8 mouse cellular contexts compared by ENCODE assay signal in the genomic region with DNA sequence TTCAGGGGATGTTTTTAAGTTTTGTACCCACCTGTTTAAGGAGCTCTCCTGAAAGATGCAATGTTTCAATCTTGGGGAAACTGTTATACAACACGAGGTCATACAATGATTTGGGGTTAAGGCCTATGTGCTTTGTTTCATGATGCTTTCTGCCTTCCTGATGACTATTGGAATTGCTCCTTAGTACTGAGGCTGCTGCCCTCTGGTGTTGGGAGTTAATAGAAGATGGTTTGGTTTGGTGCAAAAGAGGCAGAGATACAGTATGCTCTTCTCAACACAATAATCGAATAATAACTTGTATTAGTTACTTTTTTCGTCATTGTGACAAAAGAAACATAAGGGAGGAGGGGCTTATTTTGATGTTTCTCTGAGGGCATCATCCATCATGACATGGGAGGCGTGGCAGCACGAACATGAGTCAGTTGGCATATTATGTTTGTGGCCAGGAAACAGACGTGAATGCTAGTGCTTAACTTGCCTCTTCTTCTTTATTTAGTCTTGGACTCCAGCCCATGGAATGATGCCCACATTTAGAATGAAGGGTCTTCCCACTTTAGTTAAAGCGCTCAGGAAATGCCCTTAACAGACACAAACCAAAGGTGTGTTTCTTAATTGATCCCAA. TPM values are rescaled to one million over a fixed set of nuclear protein-coding genes. Genes with fewer than 3 reads are reported as not detected.
DNase-seq lines count a peak whose midpoint lies in the region; ATAC-seq lines count a peak whose summit lies in the region.

No protein-coding gene starts in this region.

- no peak for ATAC-seq in hindbrain, embryonic 11.5 days (ENCODE audit: low FRiP score)
- no peak for ATAC-seq in hindbrain, embryonic 16.5 days
- peak; percentile 71 for ATAC-seq in monocyte, adult 5-6 weeks (replicated peaks; ENCODE audit: insufficient number of reproducible peaks, low FRiP score, low TSS enrichment, poor library complexity, severe bottlenecking)

- H3K9ac ChIP-seq in hindbrain, embryonic 11.5 days (ENCODE audit: low read depth, low read length): no peak overlapping the region
- H3K9ac ChIP-seq in hindbrain, embryonic 16.5 days (ENCODE audit: low read depth, low read length): no peak overlapping the region

- no peaks in the 10 kb centered on the region for H3K27me3 ChIP-seq in hindbrain, embryonic 11.5 days (ENCODE audit: control insufficient read depth, insufficient read depth, low read length)
- H3K27me3 ChIP-seq in hindbrain, embryonic 16.5 days (replicated peaks; ENCODE audit: control insufficient read depth, insufficient read depth, low read length): no peaks in the 10 kb centered on the region

- DNase-seq in hindbrain, embryonic 11.5 days (ENCODE audit: low spot score): peak; percentile 53
- DNase-seq in B cell, adult 2 months: peak; percentile 51 to 58
- peak; percentile 34 for DNase-seq in ZHBTc4 (ENCODE audit: low read depth, low spot score)
- peak; percentile 57 for DNase-seq in embryo, embryonic 11 days
- DNase-seq in kidney, postnatal 4 days: peak; percentile 49 to 58
- DNase-seq in frontal cortex, postnatal 25 days (ENCODE audit: low spot score in 2 of 2): no peak

- H3K9me3 ChIP-seq in hindbrain, embryonic 11.5 days (ENCODE audit: control insufficient read depth, low read length): no peaks in the 10 kb centered on the region
- no peaks in the 10 kb centered on the region for H3K9me3 ChIP-seq in hindbrain, embryonic 16.5 days (ENCODE audit: control insufficient read depth, low read length)

- H3K36me3 ChIP-seq in hindbrain, embryonic 11.5 days (ENCODE audit: control insufficient read depth, insufficient read depth, low read length): no peaks in the 10 kb centered on the region
- H3K36me3 ChIP-seq in hindbrain, embryonic 16.5 days (ENCODE audit: control insufficient read depth, insufficient read depth, low read length): no peaks in the 10 kb centered on the region

- no peak overlapping the region for H3K27ac ChIP-seq in hindbrain, embryonic 11.5 days (ENCODE audit: low read depth, low read length)
- H3K27ac ChIP-seq in hindbrain, embryonic 16.5 days (ENCODE audit: low read depth, low read length): no peak overlapping the region

- H3K4me3 ChIP-seq in hindbrain, embryonic 11.5 days (ENCODE audit: low read depth, low read length): no peak overlapping the region
- H3K4me3 ChIP-seq in hindbrain, embryonic 16.5 days (ENCODE audit: low read length): no peak overlapping the region

- WGBS in hindbrain, embryonic 11.5 days: 68% methylated on average over 7 of the region's 7 CpGs
- WGBS in hindbrain, embryonic 16.5 days: 61% methylated on average over 7 of the region's 7 CpGs

- H3K4me2 ChIP-seq in hindbrain, embryonic 11.5 days (replicated peaks; ENCODE audit: low read depth, low read length): no peak overlapping the region
- H3K4me2 ChIP-seq in hindbrain, embryonic 16.5 days (ENCODE audit: low read length): no peak overlapping the region

- no peaks in the 10 kb centered on the region for H3K4me1 ChIP-seq in hindbrain, embryonic 11.5 days (replicated peaks; ENCODE audit: control insufficient read depth, insufficient read depth, low read length)
- H3K4me1 ChIP-seq in hindbrain, embryonic 16.5 days (ENCODE audit: control insufficient read depth, insufficient read depth, low read depth, low read length): no peaks in the 10 kb centered on the region; the same call in 1 of the 2 replicates

RNA-seq across cellular contexts. Expression of a gene that starts 7.2 kb away (rescaled TPM):
- 9.1 and 14.9 TPM in 2 replicates for polyA plus RNA-seq in hindbrain, embryonic 11.5 days (2014; fragmentation: Nextera tagmentation; extraction: Ambion mirVana)
- polyA plus RNA-seq in hindbrain, embryonic 16.5 days (2015; fragmentation: Nextera tagmentation; extraction: Ambion mirVana): 29.2 and 33.7 TPM in 2 replicates
- total RNA-seq in monocyte, adult 5-6 weeks (2017): 6.1 to 23.8 TPM (median 10.6 TPM) in 3 replicates

RNA-seq across cellular contexts. Expression of a gene that starts 50.9 kb away (rescaled TPM):
- 7.4 and 9.6 TPM in 2 replicates for polyA plus RNA-seq in hindbrain, embryonic 11.5 days (2014; fragmentation: Nextera tagmentation; extraction: Ambion mirVana)
- 5.5 and 10.4 TPM in 2 replicates for polyA plus RNA-seq in hindbrain, embryonic 16.5 days (2015; fragmentation: Nextera tagmentation; extraction: Ambion mirVana)
- total RNA-seq in monocyte, adult 5-6 weeks (2017): not detected in 3 replicates

RNA-seq across cellular contexts. Expression of a gene that starts 58.1 kb away (rescaled TPM):
- 3.4 and 3.9 TPM in 2 replicates for polyA plus RNA-seq in hindbrain, embryonic 11.5 days (2014; fragmentation: Nextera tagmentation; extraction: Ambion mirVana)
- 0.31 and 0.67 TPM in 2 replicates for polyA plus RNA-seq in hindbrain, embryonic 16.5 days (2015; fragmentation: Nextera tagmentation; extraction: Ambion mirVana)
- total RNA-seq in monocyte, adult 5-6 weeks (2017): 0.43 to 1.1 TPM (median 0.87 TPM) in 3 replicates

Comparison
In these comparisons a context has a peak if more than half of its experiments do, and no peak if none do; other contexts are left out.
1. DNase-seq: peak in hindbrain, embryonic 11.5 days (single experiment), B cell, adult 2 months (2 of 2), ZHBTc4 (single experiment), embryo, embryonic 11 days (single experiment) and kidney, postnatal 4 days (2 of 2); none in frontal cortex, postnatal 25 days (0 of 2).